Mouse (Mus musculus) v-Abl transformed pro-B cells (cell line): ENCODE data around the gene Pgf.

Source experiments
- in situ Hi-C, 2 experiments: fragments of 400-800 bp; cut with MboI; formaldehyde crosslinking; loops; one replicate each; pipeline ENCODE4 v1.15.1; 2025; ENCODE audit not compliant: unreplicated experiment in 2 of 2

The Pgf gene

GRCm38 (mm10) chr12:85177740-85178239 is at the start of gene Pgf:
Gene Pgf (minus strand): TSS chr12:85177790.
- in situ Hi-C loops = loop anchor here in 1 of 2 experiments (5.0 kb wide), 1 partner anchor 35 kb away; no protein-coding TSS in a partner anchor

GRCm38 (mm10) chr12:85227227-85227626 is 49.6 kb upstream of the Pgf start:
- in situ Hi-C loops = no loop called here

- in situ Hi-C loops = loop anchor here (5.0 kb wide), 2 partner anchors 42 to 48 kb away; no protein-coding TSS in a partner anchor
Measured at GRCm38 (mm10) chr12:85219905-85220290, 42.3 kb upstream of the Pgf start.

GRCm38 (mm10) chr12:85219236-85219904 is 41.8 kb upstream of the Pgf start, which contains the start of gene Eif2b2:
Gene Eif2b2 (plus strand): TSS chr12:85219481.
- in situ Hi-C loops = no loop called here

- in situ Hi-C loops = no loop called here
Measured at GRCm38 (mm10) chr12:85217733-85218310, 40.2 kb upstream of the Pgf start.

GRCm38 (mm10) chr12:85215031-85215430 is 37.4 kb upstream of the Pgf start:
- in situ Hi-C loops = no loop called here

- in situ Hi-C loops = no loop called here
Measured at GRCm38 (mm10) chr12:85208687-85209199, 31.2 kb upstream of the Pgf start.

GRCm38 (mm10) chr12:85205425-85205824 is 27.8 kb upstream of the Pgf start:
- in situ Hi-C loops = no loop called here

GRCm38 (mm10) chr12:85204105-85204504 is 26.5 kb upstream of the Pgf start:
- in situ Hi-C loops = no loop called here

- in situ Hi-C loops = no loop called here
Measured at GRCm38 (mm10) chr12:85203699-85204098, 26.1 kb upstream of the Pgf start.

GRCm38 (mm10) chr12:85202191-85202590 is 24.6 kb upstream of the Pgf start:
- in situ Hi-C loops = no loop called here

GRCm38 (mm10) chr12:85201830-85202147 is 24.2 kb upstream of the Pgf start:
- in situ Hi-C loops = no loop called here

GRCm38 (mm10) chr12:85200929-85201829 is 23.6 kb upstream of the Pgf start:
- in situ Hi-C loops = no loop called here

GRCm38 (mm10) chr12:85199954-85200353 is 22.4 kb upstream of the Pgf start:
- in situ Hi-C loops = no loop called here

- in situ Hi-C loops = no loop called here
Measured at GRCm38 (mm10) chr12:85197936-85198335, 20.3 kb upstream of the Pgf start.

GRCm38 (mm10) chr12:85197371-85197770 is 19.8 kb upstream of the Pgf start:
- in situ Hi-C loops = no loop called here

GRCm38 (mm10) chr12:85196191-85196590 is 18.6 kb upstream of the Pgf start:
- in situ Hi-C loops = no loop called here

- in situ Hi-C loops = no loop called here
Measured at GRCm38 (mm10) chr12:85195086-85195485, 17.5 kb upstream of the Pgf start.

GRCm38 (mm10) chr12:85194623-85195018 is 17.0 kb upstream of the Pgf start:
- in situ Hi-C loops = no loop called here

- in situ Hi-C loops = no loop called here
Measured at GRCm38 (mm10) chr12:85193923-85194622, 16.5 kb upstream of the Pgf start.
